ENCODE assay signal across 8 mouse cellular contexts in the genomic region with DNA sequence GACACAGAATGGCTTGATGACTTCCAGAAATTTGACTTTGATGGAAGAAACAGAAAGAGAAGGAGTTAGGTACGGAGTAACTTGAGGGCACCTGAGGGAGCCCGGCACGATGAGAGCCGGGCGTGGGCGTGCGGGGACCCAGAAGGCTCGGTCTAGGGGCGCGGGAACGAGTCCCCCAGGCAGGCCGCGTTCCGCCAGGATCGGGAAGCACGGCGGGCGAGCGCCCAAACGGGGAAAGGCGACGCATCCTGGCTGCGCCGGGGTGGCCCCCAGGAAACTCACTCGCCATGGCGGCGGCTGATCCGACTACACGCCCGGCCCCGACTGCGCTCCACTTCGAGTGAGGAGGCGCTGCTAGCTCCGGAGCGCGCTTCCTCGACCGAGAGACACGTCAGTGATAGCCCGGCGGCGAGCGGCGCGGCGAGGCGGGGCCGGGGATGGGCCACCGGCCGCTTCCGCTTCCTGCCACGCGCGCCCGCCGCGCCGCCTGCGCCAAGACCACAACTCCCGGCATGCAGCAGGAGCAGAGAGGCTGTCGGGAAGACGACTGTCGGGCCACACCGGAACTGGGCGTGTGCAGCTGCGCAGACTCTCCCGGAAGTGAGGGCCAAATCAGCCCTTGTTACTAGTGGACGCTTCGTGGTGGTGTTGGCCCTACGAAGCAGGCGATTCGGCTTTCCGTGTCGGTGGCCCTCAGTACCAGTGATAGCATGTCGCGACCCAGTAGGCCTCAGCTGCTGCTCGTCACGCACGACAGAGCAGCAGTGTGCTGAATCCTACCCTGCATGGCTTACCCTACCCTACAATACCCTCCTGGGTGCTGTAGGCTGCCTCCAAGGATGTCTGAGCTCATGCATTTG. TPM values are rescaled to one million over a fixed set of nuclear protein-coding genes. Genes with fewer than 3 reads are reported as not detected.
DNase-seq lines count a peak whose midpoint lies in the region; ATAC-seq lines count a peak whose summit lies in the region.

Gene Sec61a1, minus strand, starts transcription at position 502 of the 860 bp plus-strand sequence.

- H3K4me1 ChIP-seq in hindbrain, embryonic 14.5 days (replicated peaks; ENCODE audit: control insufficient read depth, insufficient read depth, low read length) = peaks cover 23% of the 10 kb centered on the region

- no peaks in the 10 kb centered on the region for H3K9me3 ChIP-seq in hindbrain, embryonic 14.5 days (ENCODE audit: control insufficient read depth, low read length)

- H3K27me3 ChIP-seq in hindbrain, embryonic 14.5 days (ENCODE audit: control insufficient read depth, insufficient read depth, low read length) = no peaks in the 10 kb centered on the region

- peak; percentile 97 for ATAC-seq in hindbrain, embryonic 14.5 days (ENCODE audit: low FRiP score)

- H3K36me3 ChIP-seq in hindbrain, embryonic 14.5 days (replicated peaks; ENCODE audit: control insufficient read depth, insufficient read depth) = peaks cover 24% of the 10 kb centered on the region

- peak within 1 kb of the TSS; percentile 92 for H3K27ac ChIP-seq in hindbrain, embryonic 14.5 days

- H3K4me2 ChIP-seq in hindbrain, embryonic 14.5 days (replicated peaks) = peak within 1 kb of the TSS; percentile 98

- peak within 1 kb of the TSS; percentile 97 for H3K4me3 ChIP-seq in hindbrain, embryonic 14.5 days (replicated peaks; ENCODE audit: low read length)

- peak within 1 kb of the TSS; percentile 97 for H3K9ac ChIP-seq in hindbrain, embryonic 14.5 days

- peak; percentile 95 for DNase-seq in R1 (ENCODE audit: low read depth, low spot score)
- peak; percentile 96 to 98 for DNase-seq in cerebellum, postnatal 25 days
- DNase-seq in frontal cortex, postnatal 25 days (ENCODE audit: low spot score in 2 of 2) = peak; percentile 82 to 89
- peak; percentile 94 for DNase-seq in hindbrain, embryonic 14.5 days (ENCODE audit: low spot score)
- DNase-seq in layer of hippocampus, postnatal 36 days = peak; percentile 95 to 97
- DNase-seq in lung, postnatal 36 days = peak; percentile 97
- DNase-seq in retina, postnatal 1 day = peak; percentile 98
- DNase-seq in urinary bladder, adult 18-20 months (ENCODE audit: low spot score in 2 of 2) = peak; percentile 85 to 94

- WGBS in hindbrain, embryonic 14.5 days = under 1% methylated on average over 65 of the region's 80 CpGs

RNA-seq across cellular contexts. Expression of gene Sec61a1, which starts in this region (rescaled TPM):
- 140 and 155 TPM in 2 replicates for polyA plus RNA-seq in hindbrain, embryonic 14.5 days (2014; fragmentation: Nextera tagmentation; extraction: Ambion mirVana)
- total RNA-seq in layer of hippocampus, postnatal 36 days (2021) = 10 to 100 TPM; 89.8 to 93.3 TPM

Comparison
In these comparisons a context has a peak if more than half of its experiments do, and no peak if none do; other contexts are left out.
1. Peak in every context shown above with its lines: DNase-seq, ATAC-seq, H3K4me3 ChIP-seq and H3K27ac ChIP-seq.